Mouse (Mus musculus): Measurements from ENCODE around the gene Hnrnpab. TPM values are rescaled to one million over a fixed set of nuclear protein-coding genes. Genes with fewer than 3 reads are reported as not detected.

The Hnrnpab gene
- polyA plus RNA-seq (2012; rRNA removed), result 116 and 138 TPM in 2 replicates

DNA sequence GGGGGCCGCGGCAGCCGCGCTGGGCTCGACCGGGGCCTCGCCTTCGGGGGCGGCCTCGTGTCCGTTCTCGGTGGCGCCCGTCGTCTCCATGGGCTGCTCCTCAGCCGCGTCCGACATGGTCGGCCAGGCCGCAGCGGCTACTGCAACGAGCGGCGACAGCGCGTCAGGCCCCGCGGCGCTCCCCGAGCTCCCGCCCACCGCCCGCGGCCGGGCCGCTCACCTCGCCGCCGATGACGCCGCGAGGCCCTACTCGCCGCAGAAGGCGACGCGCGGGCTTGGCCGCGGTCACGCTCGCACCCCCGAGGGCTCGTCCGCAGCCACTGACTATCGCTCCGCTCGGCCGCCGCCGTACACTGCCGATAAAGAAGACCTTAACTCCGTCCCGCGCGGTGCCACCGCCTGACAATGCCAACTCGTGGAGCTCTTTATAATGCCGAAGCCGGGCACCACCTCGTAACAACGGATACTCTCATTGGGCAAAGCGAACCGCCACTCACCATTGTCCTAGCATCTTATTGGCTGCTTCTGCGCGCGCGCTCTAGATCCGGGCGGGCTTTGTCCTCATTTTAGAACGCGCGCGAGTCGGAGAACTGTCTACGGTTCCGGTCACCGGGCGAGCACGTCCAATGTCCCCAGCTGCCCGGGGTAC is at the start of gene Hnrnpab:
Gene Hnrnpab (minus strand): TSS at position 401 of the 649 bp plus-strand sequence.
- WGBS, result under 1% methylated on average over 91 of the region's 91 CpGs
- Histone ChIP-seq H3K27me3 (replicated peaks; ENCODE audit: control insufficient read depth, insufficient read depth, low read length) (no peaks in the 10 kb centered on the region), H3K36me3 (ENCODE audit: control insufficient read depth, insufficient read depth, low read length) (peaks cover 13% of the 10 kb centered on the region; the same call in 1 of the 2 replicates), H3K27ac (ENCODE audit: insufficient read depth, low read depth, low read length) (peak within 1 kb of the TSS; percentile 86), H3K4me3 (ENCODE audit: insufficient read depth, low read depth, low read length) (peak within 1 kb of the TSS; percentile 77), H3K4me1 (ENCODE audit: control insufficient read depth, insufficient read depth, low read length) (peaks cover 3% of the 10 kb centered on the region; the same call in 1 of the 2 replicates)
- peak; percentile 99 for DNase-seq
- TF ChIP-seq POLR2A (IDR thresholded peaks at IDR 0.05; ENCODE audit: low read depth, low read length) (peak; percentile 99), CTCF (conservative IDR thresholded peaks at IDR 0.05; ENCODE audit: insufficient read depth, insufficient read length, low read depth, low read length) (no peak)

DNA sequence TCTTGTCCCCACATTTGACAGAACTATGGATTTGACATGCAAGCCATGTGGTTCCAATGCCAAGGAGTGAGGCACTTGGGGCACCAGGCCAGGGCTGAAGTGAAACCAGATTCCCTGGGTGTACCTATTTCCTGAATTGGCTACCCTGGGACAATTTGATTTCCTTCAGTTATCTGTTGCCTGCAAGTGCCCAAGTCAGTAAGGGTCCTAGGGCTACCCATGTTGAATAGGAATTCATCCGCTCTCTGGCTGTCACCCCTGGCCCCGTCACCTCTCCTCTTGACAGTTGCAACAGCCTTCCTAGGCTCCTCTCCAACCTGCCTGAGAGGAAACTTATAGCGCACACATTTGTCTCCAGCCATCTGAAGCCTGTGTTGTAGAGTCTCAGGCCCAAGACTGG is 48.2 kb upstream of the Hnrnpab start:
- Histone ChIP-seq H3K27me3 (replicated peaks; ENCODE audit: control insufficient read depth, insufficient read depth, low read length) (no peaks in the 10 kb centered on the region), H3K36me3 (ENCODE audit: control insufficient read depth, insufficient read depth, low read length) (no peaks in the 10 kb centered on the region), H3K4me1 (ENCODE audit: control insufficient read depth, insufficient read depth, low read length) (peaks cover 28% of the 10 kb centered on the region), H3K4me3 (ENCODE audit: insufficient read depth, low read depth, low read length) (no peak overlapping the region), H3K27ac (ENCODE audit: insufficient read depth, low read depth, low read length) (no peak overlapping the region)
- WGBS, result 90% methylated on average over 3 of the region's 3 CpGs
- no peak for DNase-seq
- no peak for TF ChIP-seq POLR2A (IDR thresholded peaks at IDR 0.05; ENCODE audit: low read depth, low read length)
- TF ChIP-seq CTCF (conservative IDR thresholded peaks at IDR 0.05; ENCODE audit: insufficient read depth, insufficient read length, low read depth, low read length), result no peak

DNA sequence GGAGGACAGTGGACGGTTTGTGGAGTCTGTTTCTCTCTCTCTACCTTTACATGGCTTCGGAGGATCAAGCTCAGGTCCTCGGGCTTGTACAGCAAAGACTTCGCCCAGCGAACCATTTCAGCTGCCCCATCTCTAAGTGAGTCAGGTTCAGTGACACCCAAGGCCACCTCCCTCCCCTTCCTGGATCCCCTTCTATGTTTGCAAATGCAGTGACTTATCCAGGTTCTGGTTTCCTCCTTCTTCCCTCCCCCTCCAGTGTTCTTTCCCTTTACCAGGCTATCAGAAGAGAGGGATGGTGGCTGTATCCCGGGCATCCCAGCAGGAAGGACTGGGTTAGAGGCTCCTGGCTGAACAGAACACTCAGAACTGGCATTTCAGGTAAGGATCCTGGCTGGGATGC is 47.1 kb upstream of the Hnrnpab start:
- no peak for DNase-seq
- 78% methylated on average over 6 of the region's 6 CpGs for WGBS
- Histone ChIP-seq H3K27ac (ENCODE audit: insufficient read depth, low read depth, low read length) (no peak overlapping the region), H3K27me3 (replicated peaks; ENCODE audit: control insufficient read depth, insufficient read depth, low read length) (no peaks in the 10 kb centered on the region), H3K4me1 (ENCODE audit: control insufficient read depth, insufficient read depth, low read length) (peaks cover 20% of the 10 kb centered on the region), H3K4me3 (ENCODE audit: insufficient read depth, low read depth, low read length) (no peak overlapping the region), H3K36me3 (ENCODE audit: control insufficient read depth, insufficient read depth, low read length) (no peaks in the 10 kb centered on the region)
- TF ChIP-seq POLR2A (IDR thresholded peaks at IDR 0.05; ENCODE audit: low read depth, low read length) (no peak), CTCF (conservative IDR thresholded peaks at IDR 0.05; ENCODE audit: insufficient read depth, insufficient read length, low read depth, low read length) (no peak)

DNA sequence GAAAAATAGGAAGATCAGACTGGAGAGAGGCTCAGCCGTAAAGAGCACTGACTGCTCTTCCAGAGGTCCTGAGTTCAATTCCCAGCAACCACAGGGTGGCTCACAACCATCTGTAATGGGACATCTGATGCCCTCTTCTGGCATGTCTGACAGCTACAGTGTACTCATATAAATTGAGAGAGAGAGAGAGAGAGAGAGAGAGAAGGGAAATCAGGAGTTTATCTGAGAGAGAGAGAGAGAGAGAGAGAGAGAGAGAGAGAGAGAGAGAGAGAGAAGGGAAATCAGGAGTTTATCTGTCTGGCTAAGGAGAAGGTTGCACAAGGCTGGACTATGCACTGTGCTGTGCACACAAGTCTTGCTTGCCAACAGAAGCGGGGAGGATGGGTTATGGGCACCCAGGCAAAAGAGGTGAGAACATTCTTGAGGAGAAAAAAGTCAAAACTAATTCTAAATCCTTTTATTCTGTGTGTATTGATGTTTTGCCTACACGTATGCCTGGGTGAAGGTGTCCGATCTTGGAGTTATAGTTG is 46.3 kb upstream of the Hnrnpab start:
- Histone ChIP-seq H3K27ac (ENCODE audit: insufficient read depth, low read depth, low read length) (no peak overlapping the region), H3K4me1 (ENCODE audit: control insufficient read depth, insufficient read depth, low read length) (peaks cover 18% of the 10 kb centered on the region), H3K4me3 (ENCODE audit: insufficient read depth, low read depth, low read length) (no peak overlapping the region), H3K36me3 (ENCODE audit: control insufficient read depth, insufficient read depth, low read length) (no peaks in the 10 kb centered on the region), H3K27me3 (replicated peaks; ENCODE audit: control insufficient read depth, insufficient read depth, low read length) (no peaks in the 10 kb centered on the region)
- TF ChIP-seq CTCF (conservative IDR thresholded peaks at IDR 0.05; ENCODE audit: insufficient read depth, insufficient read length, low read depth, low read length) (no peak), POLR2A (IDR thresholded peaks at IDR 0.05; ENCODE audit: low read depth, low read length) (no peak)
- WGBS, result 75% methylated on average over 4 of the region's 4 CpGs
- peak; percentile 65 for DNase-seq

- TF ChIP-seq POLR2A (IDR thresholded peaks at IDR 0.05; ENCODE audit: low read depth, low read length) (no peak), CTCF (conservative IDR thresholded peaks at IDR 0.05; ENCODE audit: insufficient read depth, insufficient read length, low read depth, low read length) (no peak)
- Histone ChIP-seq H3K4me3 (ENCODE audit: insufficient read depth, low read depth, low read length) (peak within 1 kb of the TSS; percentile 74), H3K36me3 (ENCODE audit: control insufficient read depth, insufficient read depth, low read length) (no peaks in the 10 kb centered on the region), H3K27me3 (replicated peaks; ENCODE audit: control insufficient read depth, insufficient read depth, low read length) (no peaks in the 10 kb centered on the region), H3K27ac (ENCODE audit: insufficient read depth, low read depth, low read length) (peak within 1 kb of the TSS; percentile 74), H3K4me1 (ENCODE audit: control insufficient read depth, insufficient read depth, low read length) (peaks cover 15% of the 10 kb centered on the region; the same call in 1 of the 2 replicates)
- 2% methylated on average over 61 of the region's 70 CpGs for WGBS
- peak; percentile 87 for DNase-seq
These were observed 44.3 kb upstream of the Hnrnpab start, which contains the start of the genes N4bp3 and D930048N14Rik for GRCm38 (mm10) chr11:51650691-51651515. TSS of gene N4bp3 (minus strand) at chr11:51650842. TSS of gene D930048N14Rik (plus strand) at chr11:51650954.

- no peaks in the 10 kb centered on the region for H3K27me3 ChIP-seq (replicated peaks; ENCODE audit: control insufficient read depth, insufficient read depth, low read length)
- peak overlapping the region; percentile 74 for H3K27ac ChIP-seq (ENCODE audit: insufficient read depth, low read depth, low read length)
- WGBS, result 2% methylated on average over 30 of the region's 30 CpGs
- TF ChIP-seq CTCF (conservative IDR thresholded peaks at IDR 0.05; ENCODE audit: insufficient read depth, insufficient read length, low read depth, low read length) (no peak), POLR2A (IDR thresholded peaks at IDR 0.05; ENCODE audit: low read depth, low read length) (no peak)
- DNase-seq, result no peak
- H3K36me3 ChIP-seq (ENCODE audit: control insufficient read depth, insufficient read depth, low read length), result no peaks in the 10 kb centered on the region
- peak overlapping the region; percentile 74 for H3K4me3 ChIP-seq (ENCODE audit: insufficient read depth, low read depth, low read length)
- H3K4me1 ChIP-seq (ENCODE audit: control insufficient read depth, insufficient read depth, low read length), result peaks cover 15% of the 10 kb centered on the region; the same call in 1 of the 2 replicates
These were observed 43.6 kb upstream of the Hnrnpab start for GRCm38 (mm10) chr11:51650261-51650660.

- peak overlapping the region; percentile 28; the same call in 1 of the 2 replicates for H3K27ac ChIP-seq (ENCODE audit: insufficient read depth, low read depth, low read length)
These were observed 43.2 kb upstream of the Hnrnpab start for GRCm38 (mm10) chr11:51649889-51650199.

More at GRCm38 (mm10) chr11:51649889-51650199, 43.2 kb upstream of the Hnrnpab start:
- TF ChIP-seq POLR2A (IDR thresholded peaks at IDR 0.05; ENCODE audit: low read depth, low read length) (no peak), CTCF (conservative IDR thresholded peaks at IDR 0.05; ENCODE audit: insufficient read depth, insufficient read length, low read depth, low read length) (no peak)
- 21% methylated on average over 7 of the region's 7 CpGs for WGBS
- H3K4me1 ChIP-seq (ENCODE audit: control insufficient read depth, insufficient read depth, low read length), result peaks cover 15% of the 10 kb centered on the region; the same call in 1 of the 2 replicates
- peak overlapping the region; percentile 74 for H3K4me3 ChIP-seq (ENCODE audit: insufficient read depth, low read depth, low read length)
- H3K36me3 ChIP-seq (ENCODE audit: control insufficient read depth, insufficient read depth, low read length), result no peaks in the 10 kb centered on the region
- no peaks in the 10 kb centered on the region for H3K27me3 ChIP-seq (replicated peaks; ENCODE audit: control insufficient read depth, insufficient read depth, low read length)
- DNase-seq, result no peak
